Mouse (Mus musculus) limb, embryonic 14.5 days (tissue): ENCODE data around the gene Tesk1. TPM values are rescaled to one million over a fixed set of nuclear protein-coding genes. Genes with fewer than 3 reads are reported as not detected.

ENCODE experiments used
- ATAC-seq: fragments of 200-750 bp; cut with Nextera tagmentation; 2 replicates; pipeline ENCODE4 v1.8.0; 2017; ENCODE audit warnings: low read depth, moderate number of reproducible peaks, moderate TSS enrichment; ENCODE audit not compliant: low FRiP score
- DNase-seq: peaks from one replicate; pipeline ENCODE4 v3.0.0-alpha.2; 2015; ENCODE audit warnings: low spot score
- H3K27ac ChIP-seq: fragments of 300-500 bp; sonication (generic); replicated peaks from 2 replicates; pipeline ENCODE4 v1.5.1; 2014; ENCODE audit warnings: low read depth, mild to moderate bottlenecking, low read length, moderate library complexity, mixed read lengths
- H3K27me3 ChIP-seq: fragments of 300-500 bp; sonication (generic); 2 replicates; pipeline ENCODE4 v1.6.1; 2014; ENCODE audit warnings: low read length, mixed read lengths; ENCODE audit not compliant: control insufficient read depth, insufficient read depth
- H3K36me3 ChIP-seq: fragments of 300-500 bp; sonication (generic); 2 replicates; pipeline ENCODE4 v1.6.1; 2014; ENCODE audit warnings: mild to moderate bottlenecking, low read length, moderate library complexity, mixed read lengths; ENCODE audit not compliant: control insufficient read depth, insufficient read depth
- H3K4me1 ChIP-seq: fragments of 300-500 bp; sonication (generic); 2 replicates; pipeline ENCODE4 v1.6.1; 2014; ENCODE audit warnings: antibody characterized with exemption, low read length, mixed read lengths; ENCODE audit not compliant: control insufficient read depth, insufficient read depth
- H3K4me2 ChIP-seq: fragments of 300-500 bp; sonication (generic); replicated peaks from 2 replicates; pipeline ENCODE4 v1.6.1; 2014; ENCODE audit warnings: low read depth, mild to moderate bottlenecking, low read length, moderate library complexity; ENCODE audit not compliant: severe bottlenecking
- H3K4me3 ChIP-seq: fragments of 300-500 bp; sonication (generic); replicated peaks from 2 replicates; pipeline ENCODE4 v1.5.1; 2014; ENCODE audit warnings: low read length
- H3K9ac ChIP-seq: fragments of 300-500 bp; sonication (generic); 2 replicates; pipeline ENCODE4 v1.6.1; 2014; ENCODE audit warnings: mild to moderate bottlenecking, low read depth, low read length, moderate library complexity; ENCODE audit not compliant: severe bottlenecking
- H3K9me3 ChIP-seq: fragments of 300-500 bp; sonication (generic); 2 replicates; pipeline ENCODE4 v1.6.1; 2016; ENCODE audit warnings: low read length; ENCODE audit not compliant: control insufficient read depth
- POLR2A ChIP-seq: fragments of 200-500 bp; IDR thresholded peaks from 2 replicates; pipeline ENCODE4 v1.8.0; 2012; ENCODE audit warnings: inconsistent platforms, mild to moderate bottlenecking, moderate library complexity, borderline replicate concordance; ENCODE audit not compliant: insufficient read depth, insufficient read length; ENCODE audit errors: extremely low read depth
- WGBS: fragments of 180-500 bp; shearing (Covaris S2); extraction: QIAGEN DNeasy Blood & Tissue Kit; methylation state at CpG from one replicate; pipeline ENCODE4 v1.1.7; 2014; 5-methylcytosine and 5-hydroxymethylcytosine counted together
- polyA plus RNA-seq, 2 experiments: library from polyadenylated mRNA; depleted of rRNA in 1 of 2; stranded (reverse) in 1 of 2; unstranded in 1 of 2; fragments of >200 nt; fragmentation: Nextera tagmentation in 1 of 2; extraction: Ambion mirVana in 1 of 2; gene quantifications; 2 replicates each; pipeline versions ENCODE4 v1.2.1 to v1.2.3; 2012 to 2014

The Tesk1 gene
- polyA plus RNA-seq, 2 experiments, result 15.8 to 47.4 TPM

- peak overlapping the region; percentile 73 for H3K4me2 ChIP-seq
- ATAC-seq, result no peak
- DNase-seq, result no peak
- peak overlapping the region; percentile 87 for H3K27ac ChIP-seq
- H3K9ac ChIP-seq, result peak overlapping the region; percentile 63
- H3K36me3 ChIP-seq, result peaks cover 26% of the 10 kb centered on the region
- 2% methylated on average over 9 of the region's 9 CpGs for WGBS
- no peak for TF ChIP-seq POLR2A
- H3K27me3 ChIP-seq, result no peaks in the 10 kb centered on the region
- no peaks in the 10 kb centered on the region for H3K9me3 ChIP-seq
- H3K4me1 ChIP-seq, result peaks cover 24% of the 10 kb centered on the region
- H3K4me3 ChIP-seq, result peak overlapping the region; percentile 52
Observed at GRCm38 (mm10) chr4:43493846-43494240, 52.1 kb downstream of the Tesk1 start.

DNA sequence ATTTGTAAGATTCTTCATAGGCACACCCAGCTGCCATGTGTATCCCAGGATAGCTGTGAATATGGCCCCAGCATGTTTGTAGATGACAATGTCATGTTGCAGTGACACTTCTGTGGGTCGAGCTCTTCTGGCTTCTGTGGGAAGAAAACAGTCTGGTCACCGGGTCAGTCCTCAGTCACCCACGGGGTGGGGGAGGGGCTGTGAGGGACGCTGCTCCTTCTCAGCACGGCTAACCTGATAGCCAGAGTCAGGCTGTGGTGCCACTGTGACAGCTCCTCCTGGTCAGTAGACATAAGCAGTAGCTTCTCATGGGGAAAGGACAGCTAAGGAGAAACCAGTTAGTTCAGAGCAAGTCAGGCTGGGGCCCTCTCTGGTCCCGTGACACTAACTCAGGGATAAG, 54.8 kb downstream of the Tesk1 start:
- H3K4me1 ChIP-seq, result peaks cover 33% of the 10 kb centered on the region
- no peaks in the 10 kb centered on the region for H3K27me3 ChIP-seq
- H3K4me2 ChIP-seq, result no peak overlapping the region
- H3K9ac ChIP-seq, result no peak overlapping the region
- no peak overlapping the region for H3K27ac ChIP-seq
- peaks cover 26% of the 10 kb centered on the region for H3K36me3 ChIP-seq
- no peak overlapping the region for H3K4me3 ChIP-seq
- H3K9me3 ChIP-seq, result no peaks in the 10 kb centered on the region
- DNase-seq (no peak), ATAC-seq (no peak)
- WGBS, result 70% methylated on average over 6 of the region's 6 CpGs
- no peak for TF ChIP-seq POLR2A

- Histone ChIP-seq H3K27me3 (no peaks in the 10 kb centered on the region), H3K27ac (no peak overlapping the region), H3K4me1 (peaks cover 35% of the 10 kb centered on the region), H3K9me3 (no peaks in the 10 kb centered on the region), H3K4me2 (no peak overlapping the region; the same call in 1 of the 2 replicates), H3K9ac (no peak overlapping the region), H3K36me3 (peaks cover 26% of the 10 kb centered on the region), H3K4me3 (no peak overlapping the region)
- no peak for TF ChIP-seq POLR2A
- 88% methylated on average over 8 of the region's 8 CpGs for WGBS
- ATAC-seq, result no peak
- no peak for DNase-seq
Observed at GRCm38 (mm10) chr4:43497405-43497804, 55.7 kb downstream of the Tesk1 start.

Other genes with a start within 250 kb of the Tesk1 start
- 0.68 and 1.3 TPM in 2 replicates for gene Atp8b5, start 174.8 kb upstream of the Tesk1 start, polyA plus RNA-seq (2012; rRNA removed)
- gene Atp8b5, start 174.8 kb upstream of the Tesk1 start, polyA plus RNA-seq (2014; fragmentation: Nextera tagmentation; extraction: Ambion mirVana), result 0.52 and 0.57 TPM in 2 replicates
- gene Rusc2, start 60.0 kb upstream of the Tesk1 start, polyA plus RNA-seq (2012; rRNA removed), result 16.2 and 25.4 TPM in 2 replicates
- gene Rusc2, start 60.0 kb upstream of the Tesk1 start, polyA plus RNA-seq (2014; fragmentation: Nextera tagmentation; extraction: Ambion mirVana), result 8.0 and 9.6 TPM in 2 replicates
- 0.20 and 0.29 TPM in 2 replicates for gene Fam166b, start 12.8 kb upstream of the Tesk1 start, polyA plus RNA-seq (2012; rRNA removed)
- gene Fam166b, start 12.8 kb upstream of the Tesk1 start, polyA plus RNA-seq (2014; fragmentation: Nextera tagmentation; extraction: Ambion mirVana), result 0.14 and 0.33 TPM in 2 replicates
- 1.3 TPM in 2 replicates for gene Cd72, start 12.7 kb downstream of the Tesk1 start, polyA plus RNA-seq (2012; rRNA removed)
- gene Cd72, start 12.7 kb downstream of the Tesk1 start, polyA plus RNA-seq (2014; fragmentation: Nextera tagmentation; extraction: Ambion mirVana), result 4.4 and 7.5 TPM in 2 replicates
- not detected in 2 replicates for gene Sit1, start 41.8 kb downstream of the Tesk1 start, polyA plus RNA-seq (2012; rRNA removed)
- not detected in 2 replicates for gene Sit1, start 41.8 kb downstream of the Tesk1 start, polyA plus RNA-seq (2014; fragmentation: Nextera tagmentation; extraction: Ambion mirVana)
- gene Ccdc107, start 51.0 kb downstream of the Tesk1 start, polyA plus RNA-seq (2012; rRNA removed), result 118 and 175 TPM in 2 replicates
- 78.8 and 92.8 TPM in 2 replicates for gene Ccdc107, start 51.0 kb downstream of the Tesk1 start, polyA plus RNA-seq (2014; fragmentation: Nextera tagmentation; extraction: Ambion mirVana)
- gene Arhgef39, start 57.8 kb downstream of the Tesk1 start, polyA plus RNA-seq (2012; rRNA removed), result 84.9 and 108 TPM in 2 replicates
- gene Arhgef39, start 57.8 kb downstream of the Tesk1 start, polyA plus RNA-seq (2014; fragmentation: Nextera tagmentation; extraction: Ambion mirVana), result 25.2 and 27.6 TPM in 2 replicates
- gene Car9, start 65.0 kb downstream of the Tesk1 start, polyA plus RNA-seq (2012; rRNA removed), result 4.9 TPM in 2 replicates
- 1.0 and 1.2 TPM in 2 replicates for gene Car9, start 65.0 kb downstream of the Tesk1 start, polyA plus RNA-seq (2014; fragmentation: Nextera tagmentation; extraction: Ambion mirVana)
- 206 and 361 TPM in 2 replicates for gene Tpm2, start 81.8 kb downstream of the Tesk1 start, polyA plus RNA-seq (2012; rRNA removed)
- 382 and 495 TPM in 2 replicates for gene Tpm2, start 81.8 kb downstream of the Tesk1 start, polyA plus RNA-seq (2014; fragmentation: Nextera tagmentation; extraction: Ambion mirVana)
- 51.7 and 58.0 TPM in 2 replicates for gene Creb3, start 120.4 kb downstream of the Tesk1 start, polyA plus RNA-seq (2012; rRNA removed)
- 71.4 and 78.5 TPM in 2 replicates for gene Creb3, start 120.4 kb downstream of the Tesk1 start, polyA plus RNA-seq (2014; fragmentation: Nextera tagmentation; extraction: Ambion mirVana)
- gene Tln1, start 120.8 kb downstream of the Tesk1 start, polyA plus RNA-seq (2012; rRNA removed), result 69.4 and 75.5 TPM in 2 replicates
- gene Tln1, start 120.8 kb downstream of the Tesk1 start, polyA plus RNA-seq (2014; fragmentation: Nextera tagmentation; extraction: Ambion mirVana), result 62.4 and 63.3 TPM in 2 replicates
- 81.9 and 101 TPM in 2 replicates for gene Rgp1, start 136.8 kb downstream of the Tesk1 start, polyA plus RNA-seq (2012; rRNA removed)
- gene Rgp1, start 136.8 kb downstream of the Tesk1 start, polyA plus RNA-seq (2014; fragmentation: Nextera tagmentation; extraction: Ambion mirVana), result 33.3 and 35.3 TPM in 2 replicates
- gene Gba2, start 136.9 kb downstream of the Tesk1 start, polyA plus RNA-seq (2012; rRNA removed), result 39.8 and 50.1 TPM in 2 replicates
- gene Gba2, start 136.9 kb downstream of the Tesk1 start, polyA plus RNA-seq (2014; fragmentation: Nextera tagmentation; extraction: Ambion mirVana), result 18.4 and 19.9 TPM in 2 replicates
- 0.24 and 0.88 TPM in 2 replicates for gene Msmp, start 142.6 kb downstream of the Tesk1 start, polyA plus RNA-seq (2012; rRNA removed)
- gene Msmp, start 142.6 kb downstream of the Tesk1 start, polyA plus RNA-seq (2014; fragmentation: Nextera tagmentation; extraction: Ambion mirVana), result 2.8 and 3.0 TPM in 2 replicates
- gene Npr2, start 190.0 kb downstream of the Tesk1 start, polyA plus RNA-seq (2012; rRNA removed), result 121 and 124 TPM in 2 replicates
- 33.3 and 34.3 TPM in 2 replicates for gene Npr2, start 190.0 kb downstream of the Tesk1 start, polyA plus RNA-seq (2014; fragmentation: Nextera tagmentation; extraction: Ambion mirVana)
- 1.8 and 2.5 TPM in 2 replicates for gene Spag8, start 211.7 kb downstream of the Tesk1 start, polyA plus RNA-seq (2012; rRNA removed)
- gene Spag8, start 211.7 kb downstream of the Tesk1 start, polyA plus RNA-seq (2014; fragmentation: Nextera tagmentation; extraction: Ambion mirVana), result 0.58 and 0.61 TPM in 2 replicates
- 58.3 and 63.2 TPM in 2 replicates for gene Hint2, start 214.5 kb downstream of the Tesk1 start, polyA plus RNA-seq (2012; rRNA removed)
- 73.8 and 87.6 TPM in 2 replicates for gene Hint2, start 214.5 kb downstream of the Tesk1 start, polyA plus RNA-seq (2014; fragmentation: Nextera tagmentation; extraction: Ambion mirVana)
- gene Tmem8b, start 227.0 kb downstream of the Tesk1 start, polyA plus RNA-seq (2012; rRNA removed), result 16.0 and 26.7 TPM in 2 replicates
- gene Tmem8b, start 227.0 kb downstream of the Tesk1 start, polyA plus RNA-seq (2014; fragmentation: Nextera tagmentation; extraction: Ambion mirVana), result 3.8 and 5.2 TPM in 2 replicates
- 0.40 and 0.63 TPM in 2 replicates for gene Fam221b, start 227.2 kb downstream of the Tesk1 start, polyA plus RNA-seq (2012; rRNA removed)
- gene Fam221b, start 227.2 kb downstream of the Tesk1 start, polyA plus RNA-seq (2014; fragmentation: Nextera tagmentation; extraction: Ambion mirVana), result 4.0 and 4.3 TPM in 2 replicates